Mouse (Mus musculus): ENCODE measurements around the gene Mcrs1. TPM values are rescaled to one million over a fixed set of nuclear protein-coding genes. Genes with fewer than 3 reads are reported as not detected.
"Not testable (repeated sequence)": the region's sequence is repeated elsewhere in the genome, so short reads cannot be mapped to it uniquely, and the experiment has no call there.

Mcrs1 gene
- polyA plus RNA-seq, 1 experiment from 2014 or later: 125 TPM

DNA sequence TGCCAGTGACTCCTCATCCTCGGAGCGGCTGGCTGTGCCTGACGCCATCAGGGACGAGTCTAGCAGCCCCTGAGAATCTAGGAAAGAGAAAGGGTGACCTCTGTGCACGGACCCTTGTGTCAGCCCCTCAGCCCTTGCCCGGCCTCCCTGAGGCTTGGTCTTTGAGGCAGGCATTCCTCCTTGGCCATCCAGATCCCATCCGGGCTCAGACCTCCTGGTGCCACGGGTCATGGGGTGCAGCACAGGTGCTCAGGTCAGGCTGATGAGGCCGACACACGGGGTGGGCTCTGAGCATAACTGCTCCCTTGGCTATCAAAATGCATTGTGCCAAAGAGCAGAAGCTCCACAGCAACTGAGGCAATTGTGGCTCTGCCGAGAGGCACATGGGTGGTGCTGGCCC is 1.8 kb downstream of the Mcrs1 start:
- Histone ChIP-seq H3K4me3 (replicated peaks) (no peak overlapping the region), H3K9me3 (replicated peaks) (no peaks in the 10 kb centered on the region), H3K36me3 (peaks cover 36% of the 10 kb centered on the region), H3K4me2 (replicated peaks) (no peak overlapping the region), H3K27ac (replicated peaks) (no peak overlapping the region), H3K4me1 (peaks cover 16% of the 10 kb centered on the region; the same call in 1 of the 2 replicates), H3K27me3 (no peaks in the 10 kb centered on the region), H3K9ac (no peak overlapping the region)
- no peak for ATAC-seq (ENCODE audit: insufficient number of reproducible peaks, low FRiP score, low TSS enrichment, low read depth)
- WGBS: 88% methylated on average over 11 of the region's 11 CpGs

DNA sequence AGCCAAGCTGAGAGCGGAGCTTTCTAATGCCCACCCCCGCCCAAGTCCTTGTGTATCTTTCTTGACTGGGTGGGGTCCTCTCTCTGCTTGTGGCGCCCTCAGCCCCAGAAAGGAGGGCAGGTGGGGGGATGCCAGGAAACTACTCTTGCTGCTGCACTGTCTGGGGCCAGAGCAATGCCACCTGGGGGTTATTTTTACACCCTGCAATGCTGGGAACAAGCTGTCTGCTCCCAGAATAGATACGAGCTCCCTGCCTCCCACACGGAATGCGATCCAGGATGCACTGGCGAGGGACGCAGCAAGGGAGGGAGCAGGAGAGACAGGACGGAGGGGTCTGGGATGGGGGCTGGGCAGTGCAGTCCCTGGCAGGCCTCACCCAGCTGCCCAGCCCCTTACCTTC is 2.8 kb downstream of the Mcrs1 start:
- H3K27ac ChIP-seq (replicated peaks): no peak overlapping the region
- H3K36me3 ChIP-seq: peaks cover 45% of the 10 kb centered on the region
- WGBS: 81% methylated on average over 9 of the region's 9 CpGs
- no peaks in the 10 kb centered on the region for H3K9me3 ChIP-seq (replicated peaks)
- ATAC-seq (ENCODE audit: insufficient number of reproducible peaks, low FRiP score, low TSS enrichment, low read depth): no peak
- H3K27me3 ChIP-seq: no peaks in the 10 kb centered on the region
- H3K9ac ChIP-seq: no peak overlapping the region
- H3K4me3 ChIP-seq (replicated peaks): no peak overlapping the region
- H3K4me1 ChIP-seq: peaks cover 16% of the 10 kb centered on the region; the same call in 1 of the 2 replicates
- no peak overlapping the region for H3K4me2 ChIP-seq (replicated peaks)

DNA sequence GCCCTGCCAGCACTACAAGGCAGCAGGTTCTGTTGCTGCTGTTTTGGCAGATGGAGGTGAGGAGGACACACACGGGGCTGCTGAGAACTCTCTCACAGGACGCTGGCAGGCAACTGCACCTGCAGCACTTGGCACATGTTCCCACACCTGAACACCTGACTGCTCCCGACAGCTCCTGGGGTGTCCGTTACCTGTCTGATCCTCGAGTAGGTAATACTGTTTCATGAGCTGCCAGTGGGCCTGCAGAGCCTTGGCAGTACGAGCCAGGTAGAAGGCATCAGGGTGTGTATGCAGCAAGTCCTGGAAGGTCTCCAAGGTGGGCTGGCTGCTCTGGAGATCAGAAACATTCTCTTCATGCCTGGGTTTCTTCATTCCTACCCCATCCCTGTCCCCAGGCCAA is 5.0 kb downstream of the Mcrs1 start:
- not testable (repeated sequence) for ATAC-seq (ENCODE audit: insufficient number of reproducible peaks, low FRiP score, low TSS enrichment, low read depth); H3K27ac ChIP-seq (replicated peaks); H3K9ac ChIP-seq; H3K27me3 ChIP-seq; H3K4me2 ChIP-seq (replicated peaks); H3K4me3 ChIP-seq (replicated peaks); H3K9me3 ChIP-seq (replicated peaks)
- Histone ChIP-seq H3K4me1 (peaks cover 13% of the 10 kb centered on the region; the same call in 1 of the 2 replicates), H3K36me3 (peaks cover 65% of the 10 kb centered on the region)
- WGBS: 78% methylated on average over 6 of the region's 6 CpGs

DNA sequence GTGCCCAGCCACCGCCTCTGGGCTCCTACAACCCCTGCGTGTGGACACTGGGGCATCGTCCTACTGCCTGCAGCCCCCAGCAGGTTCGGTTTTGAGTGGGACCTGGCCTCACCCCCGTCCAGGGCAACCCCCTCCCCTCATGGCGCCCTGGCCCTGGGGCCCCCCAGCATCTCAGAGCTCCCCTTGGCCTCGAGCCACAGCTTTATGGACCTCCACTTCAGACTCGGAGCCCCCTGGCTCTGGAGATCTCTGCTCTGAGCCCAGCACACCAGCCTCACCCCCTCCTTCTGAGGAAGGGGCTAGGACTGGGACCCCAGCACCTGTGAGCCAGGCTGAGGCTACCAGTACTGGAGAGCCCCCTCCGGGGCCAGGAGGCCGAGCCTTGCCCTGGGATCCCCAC is 9.7 kb downstream of the Mcrs1 start:
- Histone ChIP-seq H3K27me3 (no peaks in the 10 kb centered on the region), H3K4me1 (peaks cover 6% of the 10 kb centered on the region; the same call in 1 of the 2 replicates), H3K9ac (no peak overlapping the region), H3K27ac (replicated peaks) (no peak overlapping the region), H3K9me3 (replicated peaks) (no peaks in the 10 kb centered on the region), H3K4me3 (replicated peaks) (no peak overlapping the region), H3K36me3 (peaks cover 57% of the 10 kb centered on the region), H3K4me2 (replicated peaks) (no peak overlapping the region)
- ATAC-seq (ENCODE audit: insufficient number of reproducible peaks, low FRiP score, low TSS enrichment, low read depth): no peak
- WGBS: 84% methylated on average over 10 of the region's 10 CpGs

DNA sequence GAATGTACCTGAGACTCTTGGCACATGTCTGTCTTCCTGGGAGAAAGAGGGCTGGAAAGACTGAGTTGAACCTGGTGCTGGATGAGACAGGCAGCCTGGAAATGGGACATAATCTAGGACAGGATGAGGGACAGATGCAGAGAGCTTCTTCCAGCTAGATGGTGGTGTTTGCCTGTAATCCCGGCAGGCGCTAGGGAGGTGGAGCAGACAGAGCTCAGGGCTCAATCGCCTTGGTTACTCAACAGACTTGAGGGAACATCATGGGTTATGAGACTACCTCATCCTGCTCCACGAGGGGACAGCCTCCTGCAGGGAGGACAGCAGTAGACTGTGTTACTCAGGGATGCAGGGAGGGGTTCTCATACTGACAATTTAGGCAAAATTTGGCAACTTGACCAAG is 10.5 kb downstream of the Mcrs1 start:
- Histone ChIP-seq H3K4me2 (replicated peaks) (no peak overlapping the region), H3K27me3 (no peaks in the 10 kb centered on the region), H3K36me3 (peaks cover 50% of the 10 kb centered on the region), H3K9ac (no peak overlapping the region), H3K9me3 (replicated peaks) (no peaks in the 10 kb centered on the region), H3K27ac (replicated peaks) (no peak overlapping the region), H3K4me3 (replicated peaks) (no peak overlapping the region), H3K4me1 (peaks cover 6% of the 10 kb centered on the region; the same call in 1 of the 2 replicates)
- no peak for ATAC-seq (ENCODE audit: insufficient number of reproducible peaks, low FRiP score, low TSS enrichment, low read depth)
- WGBS: 63% methylated on average over 4 of the region's 4 CpGs

DNA sequence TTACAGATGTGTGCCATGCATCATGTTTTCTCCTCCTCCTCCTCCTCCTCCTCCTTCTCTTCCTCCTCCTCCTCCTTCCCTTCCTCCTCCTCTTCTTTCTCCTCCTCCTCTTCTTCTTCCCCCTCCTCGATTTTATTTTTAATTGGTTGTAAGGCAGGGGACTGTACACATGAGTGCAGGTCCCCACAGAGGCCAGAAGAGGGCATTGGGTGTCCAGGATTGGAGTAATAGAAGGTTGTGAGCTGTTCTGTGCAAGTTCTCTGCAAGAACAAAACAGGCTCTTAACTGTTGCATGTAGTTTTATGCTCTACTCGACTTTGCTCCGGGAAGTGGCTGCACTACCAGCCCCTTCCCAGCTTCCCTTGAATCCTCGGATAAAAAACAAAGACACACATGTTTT is 11.6 kb downstream of the Mcrs1 start:
- H3K27ac ChIP-seq (replicated peaks): no peak overlapping the region
- peaks cover 6% of the 10 kb centered on the region; the same call in 1 of the 2 replicates for H3K4me1 ChIP-seq
- no peak overlapping the region for H3K4me2 ChIP-seq (replicated peaks)
- H3K9me3 ChIP-seq (replicated peaks): no peaks in the 10 kb centered on the region
- no peak overlapping the region for H3K9ac ChIP-seq
- H3K36me3 ChIP-seq: peaks cover 38% of the 10 kb centered on the region
- peaks cover 3% of the 10 kb centered on the region; the same call in 1 of the 2 replicates for H3K27me3 ChIP-seq
- no peak overlapping the region for H3K4me3 ChIP-seq (replicated peaks)
- WGBS: 33% methylated on average over 4 of the region's 4 CpGs
- ATAC-seq (ENCODE audit: insufficient number of reproducible peaks, low FRiP score, low TSS enrichment, low read depth): no peak

DNA sequence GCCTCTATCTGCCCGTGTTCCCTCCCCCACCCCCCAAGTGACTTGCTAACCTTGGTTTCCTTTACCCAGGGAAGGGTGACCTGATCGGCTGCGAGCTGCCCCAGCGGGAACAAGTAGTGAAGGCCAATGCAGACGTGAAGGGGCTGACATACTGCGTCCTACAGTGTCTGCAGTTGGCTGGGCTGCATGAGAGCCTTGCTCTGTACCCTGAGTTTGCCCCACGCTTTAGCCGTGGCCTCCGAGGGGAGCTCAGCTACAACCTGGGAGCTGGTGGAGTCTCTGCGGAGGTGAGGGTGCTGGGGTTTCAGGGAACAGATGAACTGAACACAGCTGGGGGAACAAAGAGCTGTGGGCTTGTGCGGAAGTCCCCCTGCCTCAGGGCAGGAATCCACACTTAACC is 13.8 kb downstream of the Mcrs1 start:
- Histone ChIP-seq H3K9ac (no peak overlapping the region), H3K27ac (replicated peaks) (no peak overlapping the region), H3K27me3 (peaks cover 16% of the 10 kb centered on the region), H3K4me3 (replicated peaks) (no peak overlapping the region), H3K36me3 (peaks cover 18% of the 10 kb centered on the region), H3K4me2 (replicated peaks) (no peak overlapping the region), H3K9me3 (replicated peaks) (no peaks in the 10 kb centered on the region), H3K4me1 (peaks cover 6% of the 10 kb centered on the region; the same call in 1 of the 2 replicates)
- no peak for ATAC-seq (ENCODE audit: insufficient number of reproducible peaks, low FRiP score, low TSS enrichment, low read depth)
- 29% methylated on average over 11 of the region's 11 CpGs for WGBS

DNA sequence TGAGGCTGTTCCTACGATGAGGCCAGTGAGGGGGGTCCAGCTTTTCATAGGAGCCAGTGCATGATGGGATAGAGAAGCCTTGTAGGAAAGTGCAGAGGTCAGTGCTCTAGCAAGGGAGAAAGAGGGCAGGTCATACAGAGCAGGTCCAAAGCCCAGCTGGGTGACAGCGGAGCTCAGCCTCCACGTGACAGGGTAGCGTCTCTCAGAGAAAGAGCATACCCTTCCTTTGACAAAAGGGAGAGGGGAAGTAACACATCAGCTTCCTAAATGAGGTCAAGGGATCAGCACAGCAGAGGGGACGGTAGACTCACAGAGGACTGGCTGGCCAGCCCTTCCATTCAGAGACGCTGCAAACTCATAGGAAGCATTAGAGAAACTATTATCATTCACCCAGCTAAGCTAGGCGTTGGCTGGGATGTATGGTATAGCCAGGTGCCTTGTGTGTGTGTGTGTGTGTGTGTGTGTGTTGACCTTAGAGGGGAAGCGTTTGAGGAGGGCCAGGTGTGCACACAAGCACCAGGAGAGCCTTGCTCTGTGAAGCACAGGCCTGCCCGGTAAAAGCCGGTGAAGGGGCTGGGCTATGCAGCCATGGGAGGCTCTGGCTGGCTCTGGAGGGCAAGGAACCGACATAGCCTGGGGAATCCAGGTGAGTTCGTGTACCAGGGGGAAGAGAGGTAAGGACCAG is 17.3 kb downstream of the Mcrs1 start:
- Histone ChIP-seq H3K4me2 (replicated peaks) (no peak overlapping the region), H3K27me3 (peaks cover 35% of the 10 kb centered on the region), H3K36me3 (no peaks in the 10 kb centered on the region), H3K9me3 (replicated peaks) (no peaks in the 10 kb centered on the region), H3K4me3 (replicated peaks) (no peak overlapping the region), H3K4me1 (peaks cover 6% of the 10 kb centered on the region; the same call in 1 of the 2 replicates), H3K27ac (replicated peaks) (no peak overlapping the region), H3K9ac (no peak overlapping the region)
- WGBS: 59% methylated on average over 12 of the region's 12 CpGs
- no peak for ATAC-seq (ENCODE audit: insufficient number of reproducible peaks, low FRiP score, low TSS enrichment, low read depth)

DNA sequence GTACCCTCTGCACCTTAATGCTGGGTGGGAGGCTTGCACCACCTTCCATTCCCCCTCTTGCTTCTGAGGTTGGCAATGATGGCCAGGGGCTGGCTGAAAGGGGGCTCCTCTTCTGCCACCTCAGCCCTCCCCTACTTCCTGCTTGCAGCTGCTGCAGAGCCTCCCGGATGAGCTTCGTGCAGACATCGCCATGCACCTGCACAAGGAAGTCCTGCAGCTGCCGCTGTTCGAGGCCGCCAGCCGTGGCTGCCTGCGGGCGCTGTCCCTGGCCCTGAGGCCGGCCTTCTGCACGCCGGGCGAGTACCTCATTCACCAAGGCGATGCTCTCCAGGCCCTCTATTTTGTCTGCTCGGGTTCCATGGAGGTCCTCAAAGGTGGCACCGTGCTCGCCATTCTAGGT is 18.0 kb downstream of the Mcrs1 start:
- Histone ChIP-seq H3K27me3 (peaks cover 42% of the 10 kb centered on the region), H3K9ac (no peak overlapping the region), H3K4me1 (peaks cover 6% of the 10 kb centered on the region; the same call in 1 of the 2 replicates), H3K4me2 (replicated peaks) (no peak overlapping the region), H3K9me3 (replicated peaks) (no peaks in the 10 kb centered on the region), H3K27ac (replicated peaks) (no peak overlapping the region), H3K4me3 (replicated peaks) (no peak overlapping the region), H3K36me3 (no peaks in the 10 kb centered on the region)
- 52% methylated on average over 17 of the region's 17 CpGs for WGBS
- no peak for ATAC-seq (ENCODE audit: insufficient number of reproducible peaks, low FRiP score, low TSS enrichment, low read depth)

DNA sequence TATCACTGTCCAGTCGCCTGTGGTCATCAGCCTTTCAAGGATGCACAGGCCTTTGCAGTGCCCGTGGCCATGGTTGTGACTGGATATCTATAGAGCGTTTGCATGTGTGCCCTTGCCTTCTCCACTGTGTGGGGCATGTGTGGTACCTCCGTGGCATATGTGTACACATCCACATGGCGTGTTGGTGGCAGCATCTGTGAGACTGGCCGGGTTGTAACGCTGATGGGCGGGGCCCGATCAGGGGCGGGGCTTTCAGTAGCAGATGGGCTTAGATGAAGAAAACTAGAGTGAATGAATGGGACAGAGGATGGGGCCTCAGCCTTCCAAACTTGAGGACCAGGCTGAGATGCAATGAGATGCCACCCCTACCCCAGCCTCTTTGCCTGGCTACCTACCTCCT is 19.8 kb downstream of the Mcrs1 start:
- peaks cover 59% of the 10 kb centered on the region for H3K27me3 ChIP-seq

DNA sequence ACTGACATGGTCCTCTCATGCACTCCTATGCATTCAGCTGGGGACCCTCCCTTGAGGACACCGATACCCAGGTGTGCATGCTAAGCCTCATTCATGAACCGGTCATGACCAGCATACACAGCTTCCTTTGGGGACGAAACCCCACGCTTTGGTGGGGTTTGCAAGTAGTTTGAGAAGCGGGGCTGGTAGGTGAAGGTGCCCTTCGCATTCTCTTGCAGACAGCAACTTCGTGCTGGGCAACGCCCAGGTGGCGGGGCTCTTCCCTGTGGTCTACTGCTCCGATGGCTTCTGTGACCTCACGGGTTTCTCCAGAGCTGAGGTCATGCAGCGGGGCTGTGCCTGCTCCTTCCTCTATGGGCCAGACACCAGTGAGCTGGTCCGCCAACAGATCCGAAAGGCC is 25.7 kb downstream of the Mcrs1 start:
- Histone ChIP-seq H3K9ac (no peak overlapping the region), H3K27ac (replicated peaks) (no peak overlapping the region), H3K36me3 (no peaks in the 10 kb centered on the region), H3K4me2 (replicated peaks) (peak overlapping the region; percentile 95; the same call in 1 of the 2 replicates), H3K4me3 (replicated peaks) (peak overlapping the region; percentile 50; the same call in 1 of the 2 replicates), H3K27me3 (peaks cover 90% of the 10 kb centered on the region), H3K4me1 (peaks cover 47% of the 10 kb centered on the region), H3K9me3 (replicated peaks) (no peaks in the 10 kb centered on the region)
- no peak for ATAC-seq (ENCODE audit: insufficient number of reproducible peaks, low FRiP score, low TSS enrichment, low read depth)
- WGBS: 31% methylated on average over 14 of the region's 14 CpGs

More for the DNA sequence above, 19.8 kb downstream of the Mcrs1 start:
- 61% methylated on average over 10 of the region's 10 CpGs for WGBS
- Histone ChIP-seq H3K27ac (replicated peaks) (no peak overlapping the region), H3K4me3 (replicated peaks) (no peak overlapping the region), H3K9me3 (replicated peaks) (no peaks in the 10 kb centered on the region), H3K4me1 (no peaks in the 10 kb centered on the region), H3K9ac (no peak overlapping the region), H3K4me2 (replicated peaks) (no peak overlapping the region), H3K36me3 (no peaks in the 10 kb centered on the region)
- ATAC-seq (ENCODE audit: insufficient number of reproducible peaks, low FRiP score, low TSS enrichment, low read depth): no peak

Measured in embryonic facial prominence, embryonic 15.5 days (tissue).